Mouse (Mus musculus) intestine, postnatal 0 days (tissue): Measurements from ENCODE around the gene Sp3. TPM values are rescaled to one million over a fixed set of nuclear protein-coding genes. Genes with fewer than 3 reads are reported as not detected.
A peak's percentile ranks its signal among the peaks of the same experiment; 100 is the strongest.

Experiments used
- ATAC-seq: fragments of 200-750 bp; cut with Nextera tagmentation; 2 replicates; pipeline ENCODE4 v1.8.0; 2017; ENCODE audit warnings: mild to moderate bottlenecking, moderate TSS enrichment, moderate library complexity
- H3K27ac ChIP-seq: fragments of 300-500 bp; sonication (generic); 2 replicates; pipeline ENCODE4 v1.5.1; 2014; ENCODE audit warnings: mild to moderate bottlenecking, low read depth, low read length, moderate library complexity
- H3K27me3 ChIP-seq: fragments of 300-500 bp; sonication (generic); replicated peaks from 2 replicates; pipeline ENCODE4 v1.6.1; 2014; ENCODE audit warnings: low read length, mixed read lengths; ENCODE audit not compliant: control insufficient read depth, insufficient read depth
- H3K36me3 ChIP-seq: fragments of 300-500 bp; sonication (generic); 2 replicates; pipeline ENCODE4 v1.6.1; 2014; ENCODE audit warnings: mild to moderate bottlenecking, moderate library complexity; ENCODE audit not compliant: control insufficient read depth, insufficient read depth
- H3K4me1 ChIP-seq: fragments of 300-500 bp; sonication (generic); replicated peaks from 2 replicates; pipeline ENCODE4 v1.6.1; 2014; ENCODE audit warnings: antibody characterized with exemption, low read length, mixed read lengths; ENCODE audit not compliant: control insufficient read depth, insufficient read depth
- H3K4me2 ChIP-seq: fragments of 300-500 bp; sonication (generic); replicated peaks from 2 replicates; pipeline ENCODE4 v1.6.1; 2014; ENCODE audit warnings: low read depth, mild to moderate bottlenecking, moderate library complexity
- H3K4me3 ChIP-seq: fragments of 300-500 bp; sonication (generic); 2 replicates; pipeline ENCODE4 v1.5.1; 2014; ENCODE audit warnings: low read depth, low read length
- H3K9ac ChIP-seq: fragments of 300-500 bp; sonication (generic); 2 replicates; pipeline ENCODE4 v1.6.1; 2014; ENCODE audit warnings: mild to moderate bottlenecking, low read depth, low read length
- H3K9me3 ChIP-seq: fragments of 300-500 bp; sonication (generic); 2 replicates; pipeline ENCODE4 v1.6.1; 2016; ENCODE audit warnings: mixed run types; ENCODE audit not compliant: control insufficient read depth
- CTCF ChIP-seq: sonication (generic); IDR thresholded peaks from 2 replicates; pipeline ENCODE4 v1.5.1; 2016; ENCODE audit warnings: low read depth, mild to moderate bottlenecking, control low read depth, antibody characterized with exemption, moderate library complexity
- WGBS: fragments of 180-500 bp; shearing (Covaris S2); extraction: QIAGEN DNeasy Blood & Tissue Kit; methylation state at CpG from one replicate; pipeline ENCODE4 v1.1.7; 2014; 5-methylcytosine and 5-hydroxymethylcytosine counted together
- polyA plus RNA-seq: library from polyadenylated mRNA; unstranded; fragments of >200 nt; fragmentation: Nextera tagmentation; extraction: Ambion mirVana; gene quantifications from 2 replicates; pipeline ENCODE4 v1.2.1, GENCODE M21; 2015

The Sp3 gene
- polyA plus RNA-seq, 1 experiment from 2014 or later: 25.4 TPM

- no peak for ATAC-seq
- 90% methylated on average over 4 of the region's 4 CpGs for WGBS
Observed at GRCm38 (mm10) chr2:72970302-72970701, 9.9 kb downstream of the Sp3 start.

GRCm38 (mm10) chr2:72968536-72968935, 11.7 kb downstream of the Sp3 start:
- no peak for TF ChIP-seq CTCF
- Histone ChIP-seq H3K4me3 (no peak overlapping the region), H3K36me3 (peaks cover 17% of the 10 kb centered on the region), H3K27me3 (no peaks in the 10 kb centered on the region), H3K27ac (no peak overlapping the region), H3K9ac (no peak overlapping the region), H3K9me3 (no peaks in the 10 kb centered on the region), H3K4me1 (no peaks in the 10 kb centered on the region; the same call in 1 of the 2 replicates), H3K4me2 (no peak overlapping the region)
- 93% methylated on average over 1 of the region's 1 CpGs for WGBS
- no peak for ATAC-seq

More at GRCm38 (mm10) chr2:72970302-72970701, 9.9 kb downstream of the Sp3 start:
- Histone ChIP-seq H3K27me3 (no peaks in the 10 kb centered on the region), H3K4me1 (peaks cover under 1% of the 10 kb centered on the region; the same call in 1 of the 2 replicates), H3K4me3 (no peak overlapping the region), H3K27ac (no peak overlapping the region), H3K4me2 (no peak overlapping the region), H3K9ac (no peak overlapping the region), H3K36me3 (peaks cover 17% of the 10 kb centered on the region), H3K9me3 (no peaks in the 10 kb centered on the region)
- TF ChIP-seq CTCF: peak; percentile 42

GRCm38 (mm10) chr2:72965450-72965849, 14.8 kb downstream of the Sp3 start:
- 91% methylated on average over 2 of the region's 2 CpGs for WGBS
- H3K4me1 ChIP-seq: no peaks in the 10 kb centered on the region
- H3K9me3 ChIP-seq: no peaks in the 10 kb centered on the region
- no peak for ATAC-seq
- no peak overlapping the region for H3K4me2 ChIP-seq
- no peak for TF ChIP-seq CTCF
- H3K27ac ChIP-seq: no peak overlapping the region
- H3K27me3 ChIP-seq: no peaks in the 10 kb centered on the region
- H3K36me3 ChIP-seq: peaks cover 14% of the 10 kb centered on the region; the same call in 1 of the 2 replicates
- no peak overlapping the region for H3K4me3 ChIP-seq
- no peak overlapping the region for H3K9ac ChIP-seq

GRCm38 (mm10) chr2:72956415-72956814, 23.8 kb downstream of the Sp3 start:
- Histone ChIP-seq H3K9ac (no peak overlapping the region), H3K27ac (no peak overlapping the region), H3K4me1 (no peaks in the 10 kb centered on the region), H3K9me3 (no peaks in the 10 kb centered on the region), H3K27me3 (no peaks in the 10 kb centered on the region), H3K4me3 (no peak overlapping the region), H3K4me2 (no peak overlapping the region), H3K36me3 (peaks cover 17% of the 10 kb centered on the region; the same call in 1 of the 2 replicates)
- 95% methylated on average over 3 of the region's 3 CpGs for WGBS
- TF ChIP-seq CTCF: no peak
- no peak for ATAC-seq

- H3K27ac ChIP-seq: no peak overlapping the region
- no peaks in the 10 kb centered on the region for H3K4me1 ChIP-seq
- no peak overlapping the region for H3K9ac ChIP-seq
- no peak overlapping the region for H3K4me3 ChIP-seq
- H3K4me2 ChIP-seq: no peak overlapping the region
- TF ChIP-seq CTCF: no peak
- 55% methylated on average over 3 of the region's 3 CpGs for WGBS
- no peak for ATAC-seq
- no peaks in the 10 kb centered on the region for H3K27me3 ChIP-seq
- no peaks in the 10 kb centered on the region for H3K9me3 ChIP-seq
- H3K36me3 ChIP-seq: peaks cover 14% of the 10 kb centered on the region; the same call in 1 of the 2 replicates
Observed at GRCm38 (mm10) chr2:72952979-72953378, 27.3 kb downstream of the Sp3 start.

GRCm38 (mm10) chr2:72935937-72936336, 44.3 kb downstream of the Sp3 start:
- H3K9ac ChIP-seq: no peak overlapping the region
- WGBS: 26% methylated on average over 1 of the region's 1 CpGs
- no peak overlapping the region for H3K4me3 ChIP-seq
- H3K4me1 ChIP-seq: no peaks in the 10 kb centered on the region
- H3K27me3 ChIP-seq: no peaks in the 10 kb centered on the region
- H3K9me3 ChIP-seq: no peaks in the 10 kb centered on the region
- H3K36me3 ChIP-seq: peaks cover 28% of the 10 kb centered on the region; the same call in 1 of the 2 replicates
- H3K27ac ChIP-seq: no peak overlapping the region
- no peak for TF ChIP-seq CTCF
- no peak for ATAC-seq
- no peak overlapping the region for H3K4me2 ChIP-seq

- H3K4me3 ChIP-seq: no peak overlapping the region
- TF ChIP-seq CTCF: no peak
- no peaks in the 10 kb centered on the region for H3K27me3 ChIP-seq
- no peaks in the 10 kb centered on the region for H3K4me1 ChIP-seq
- H3K4me2 ChIP-seq: no peak overlapping the region
- H3K36me3 ChIP-seq: peaks cover 13% of the 10 kb centered on the region; the same call in 1 of the 2 replicates
- H3K9ac ChIP-seq: no peak overlapping the region
- peak; percentile 73 for ATAC-seq
- no peak overlapping the region for H3K27ac ChIP-seq
- no peaks in the 10 kb centered on the region for H3K9me3 ChIP-seq
Observed at GRCm38 (mm10) chr2:72932186-72932585, 48.1 kb downstream of the Sp3 start.
